Mouse (Mus musculus): ENCODE data around the gene Smyd3. TPM values are rescaled to one million over a fixed set of nuclear protein-coding genes. Genes with fewer than 3 reads are reported as not detected.

The Smyd3 gene
- total RNA-seq (2023): 8.9 and 12.7 TPM in 2 replicates

GRCm38 (mm10) chr1:179517713-179518465 is at the start of gene Smyd3:
Gene Smyd3 (minus strand): TSS chr1:179518041.

GRCm38 (mm10) chr1:179545768-179546550 is 28.1 kb upstream of the Smyd3 start, which contains the start of the genes Tfb2m and Cnst:
Gene Tfb2m (minus strand): TSS chr1:179546267.
Gene Cnst (plus strand): TSS chr1:179546370.

Other genes starting within 250 kb of the Smyd3 start
- gene Tfb2m, start 28.2 kb upstream of the Smyd3 start, total RNA-seq (2023): 14.7 and 25.0 TPM in 2 replicates
- gene Cnst, start 28.3 kb upstream of the Smyd3 start, total RNA-seq (2023): 30.0 and 43.4 TPM in 2 replicates
- 1.7 and 3.1 TPM in 2 replicates for gene Sccpdh, start 150.2 kb upstream of the Smyd3 start, total RNA-seq (2023)
- not detected in 2 replicates for gene Kif28, start 227.2 kb upstream of the Smyd3 start, total RNA-seq (2023)